Mouse (Mus musculus): ENCODE results near the gene Ugt1a1.

GRCm38 (mm10) chr1:88255466-88255857 lies 43.7 kb downstream of the Ugt1a1 start:
- no peak for TF ChIP-seq CTCF (IDR thresholded peaks at IDR 0.05)
- no peak for TF ChIP-seq EP300 (IDR thresholded peaks at IDR 0.05)

Measured in lung, postnatal 0 days (tissue).